Mouse (Mus musculus) right cerebral cortex, adult 2 months (tissue): ENCODE data around the gene Comt.

ENCODE experiments used
- DNase-seq, 2 experiments: peaks; one replicate each; pipeline ENCODE4 v3.0.0; 2021 to 2022; ENCODE audit warnings: low spot score in 2 of 2

Gene Comt

GRCm38 (mm10) chr16:18357977-18358376 lies 68.7 kb downstream of the Comt start:
- no peak for DNase-seq

DNA sequence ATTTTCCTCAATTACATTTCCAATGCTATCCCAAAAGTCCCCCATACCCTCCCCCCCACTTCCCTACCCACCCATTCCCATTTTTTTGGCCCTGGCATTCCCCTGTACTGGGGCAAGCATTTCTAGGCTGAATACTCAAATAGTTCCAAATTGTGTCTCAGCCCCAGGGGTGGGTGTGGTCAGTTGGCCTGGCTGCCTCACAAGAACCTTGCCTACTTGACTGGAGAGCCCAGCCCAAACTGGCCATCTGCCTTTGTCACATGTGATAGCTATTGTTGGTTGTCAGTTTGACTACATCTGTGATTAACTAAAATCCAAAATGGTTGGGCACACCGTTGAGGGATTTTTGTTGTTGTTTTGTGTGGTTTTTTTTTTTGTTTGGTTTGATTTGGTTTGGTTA lies 69.7 kb downstream of the Comt start:
- no peak for DNase-seq
